Mouse (Mus musculus) ES-Bruce4 (cell line): ENCODE data around the gene Adamts20. TPM values are rescaled to one million over a fixed set of nuclear protein-coding genes. Genes with fewer than 3 reads are reported as not detected.

Experiments
- H3K27ac ChIP-seq: 2 replicates; pipeline ENCODE4 v1.5.1; 2012; ENCODE audit warnings: low read length, inconsistent platforms; ENCODE audit not compliant: insufficient read depth
- H3K27me3 ChIP-seq: 2 replicates; pipeline ENCODE4 v1.6.1; 2012; ENCODE audit warnings: mild to moderate bottlenecking, low read length, inconsistent platforms; ENCODE audit not compliant: control insufficient read depth, poor library complexity, insufficient read depth, severe bottlenecking
- H3K36me3 ChIP-seq: 2 replicates; pipeline ENCODE4 v1.6.1; 2012; ENCODE audit warnings: inconsistent platforms, mild to moderate bottlenecking, low read length, moderate library complexity; ENCODE audit not compliant: control insufficient read depth, poor library complexity, insufficient read depth, severe bottlenecking
- H3K4me1 ChIP-seq: one replicate; pipeline ENCODE4 v1.8.1; 2011; ENCODE audit warnings: low read length; ENCODE audit not compliant: control insufficient read depth, insufficient read depth
- H3K4me3 ChIP-seq: 2 replicates; pipeline ENCODE4 v1.5.1; 2011; ENCODE audit warnings: low read depth, mild to moderate bottlenecking, low read length
- H3K9ac ChIP-seq: 2 replicates; pipeline ENCODE4 v1.6.1; 2012; ENCODE audit warnings: low read depth, mild to moderate bottlenecking, inconsistent platforms; ENCODE audit not compliant: poor library complexity, severe bottlenecking
- H3K9me3 ChIP-seq: replicated peaks from 2 replicates; pipeline ENCODE4 v1.6.1; 2012; ENCODE audit warnings: mild to moderate bottlenecking, low read length, inconsistent platforms; ENCODE audit not compliant: control insufficient read depth, poor library complexity, insufficient read depth, severe bottlenecking
- CTCF ChIP-seq: IDR thresholded peaks from one replicate; pipeline ENCODE4 v1.8.1; 2011; ENCODE audit warnings: low read depth, low read length
- EP300 ChIP-seq: IDR thresholded peaks from 2 replicates; pipeline ENCODE4 v1.6.1; 2011; ENCODE audit warnings: low read depth, low read length; ENCODE audit not compliant: insufficient read depth
- POLR2A ChIP-seq: IDR thresholded peaks from one replicate; pipeline ENCODE4 v1.8.1; 2011; ENCODE audit warnings: low read length; ENCODE audit not compliant: insufficient read depth
- polyA plus RNA-seq: library from polyadenylated mRNA; stranded (reverse); fragments of >200 nt; gene quantifications from 2 replicates; pipeline ENCODE4 v1.2.4, GENCODE M21; 2011; ENCODE audit warnings: low read depth; ENCODE audit not compliant: missing spikeins, insufficient read depth, insufficient read length

Gene Adamts20
- polyA plus RNA-seq, 1 experiment: 0.42 TPM

DNA sequence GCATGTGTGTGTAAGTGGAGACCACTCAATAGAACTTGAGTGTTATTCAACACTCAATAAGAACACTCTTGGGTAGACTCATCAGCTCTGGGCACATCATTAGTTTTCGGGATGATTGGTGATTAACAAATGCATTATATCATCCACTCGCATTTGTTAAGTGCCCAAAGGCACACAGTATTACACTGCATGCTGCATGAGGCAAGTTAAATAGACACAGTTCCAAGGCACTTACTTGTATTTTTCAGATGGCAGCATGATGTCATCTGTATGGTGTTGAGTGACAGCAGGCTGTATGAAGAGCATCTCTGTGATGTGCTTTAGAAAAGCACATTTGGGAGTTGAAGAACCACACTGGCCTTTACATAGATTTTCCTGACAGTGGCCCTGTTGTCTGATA is 17.3 kb upstream of the Adamts20 start:
- Histone ChIP-seq H3K27me3 (no peaks in the 10 kb centered on the region), H3K27ac (no peak overlapping the region), H3K9me3 (peaks cover 7% of the 10 kb centered on the region; the same call in 1 of the 2 replicates), H3K4me3 (no peak overlapping the region), H3K36me3 (no peaks in the 10 kb centered on the region), H3K4me1 (no peaks in the 10 kb centered on the region), H3K9ac (no peak overlapping the region)
- TF ChIP-seq CTCF (no peak), POLR2A (no peak), EP300 (no peak)

DNA sequence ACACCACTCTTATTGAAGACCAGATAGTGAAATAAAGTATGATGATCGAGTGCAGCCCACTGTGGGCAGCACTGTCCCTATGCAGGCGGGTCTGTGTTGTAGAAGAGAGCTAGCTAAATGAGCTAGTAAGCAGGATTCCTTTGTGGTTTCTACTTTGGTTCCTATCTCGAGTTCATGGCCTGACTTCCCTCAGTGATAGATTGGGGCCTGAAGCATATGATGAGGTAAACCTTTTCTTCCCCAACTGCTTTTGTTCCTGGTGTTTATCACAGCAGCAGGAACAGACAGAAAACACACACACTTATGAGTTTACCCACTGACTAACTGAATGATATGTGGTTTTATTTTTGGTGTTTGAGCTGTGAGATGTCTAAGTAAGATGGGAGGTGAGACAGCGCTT is 15.6 kb upstream of the Adamts20 start:
- Histone ChIP-seq H3K9ac (no peak overlapping the region), H3K27ac (no peak overlapping the region), H3K27me3 (no peaks in the 10 kb centered on the region), H3K9me3 (no peaks in the 10 kb centered on the region; the same call in 1 of the 2 replicates), H3K4me3 (no peak overlapping the region), H3K4me1 (no peaks in the 10 kb centered on the region), H3K36me3 (no peaks in the 10 kb centered on the region)
- TF ChIP-seq CTCF (no peak), POLR2A (no peak), EP300 (no peak)

DNA sequence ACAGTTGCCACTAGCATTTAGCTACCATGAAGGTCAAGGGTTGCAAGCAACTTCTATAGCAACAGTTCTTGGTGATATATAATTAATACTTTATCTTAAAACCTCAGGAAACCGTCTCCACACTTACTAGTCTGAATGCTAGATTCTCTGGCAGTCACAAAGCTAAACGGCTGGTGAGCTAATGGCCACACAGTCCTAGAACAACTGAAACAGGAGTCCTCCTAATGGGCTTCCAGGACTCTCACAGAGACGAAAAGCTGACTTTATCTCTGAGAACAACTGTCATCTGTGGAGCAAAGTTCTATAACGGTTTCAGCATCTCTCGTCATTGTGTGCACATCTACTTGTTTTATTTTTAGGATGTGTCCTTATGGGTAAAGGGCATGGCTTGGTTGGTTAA is 15.0 kb upstream of the Adamts20 start:
- no peak for TF ChIP-seq POLR2A
- no peak for TF ChIP-seq CTCF
- H3K9ac ChIP-seq: no peak overlapping the region
- no peak overlapping the region for H3K4me3 ChIP-seq
- H3K4me1 ChIP-seq: no peaks in the 10 kb centered on the region
- no peaks in the 10 kb centered on the region for H3K36me3 ChIP-seq
- H3K27ac ChIP-seq: no peak overlapping the region
- no peaks in the 10 kb centered on the region; the same call in 1 of the 2 replicates for H3K9me3 ChIP-seq
- no peaks in the 10 kb centered on the region for H3K27me3 ChIP-seq

DNA sequence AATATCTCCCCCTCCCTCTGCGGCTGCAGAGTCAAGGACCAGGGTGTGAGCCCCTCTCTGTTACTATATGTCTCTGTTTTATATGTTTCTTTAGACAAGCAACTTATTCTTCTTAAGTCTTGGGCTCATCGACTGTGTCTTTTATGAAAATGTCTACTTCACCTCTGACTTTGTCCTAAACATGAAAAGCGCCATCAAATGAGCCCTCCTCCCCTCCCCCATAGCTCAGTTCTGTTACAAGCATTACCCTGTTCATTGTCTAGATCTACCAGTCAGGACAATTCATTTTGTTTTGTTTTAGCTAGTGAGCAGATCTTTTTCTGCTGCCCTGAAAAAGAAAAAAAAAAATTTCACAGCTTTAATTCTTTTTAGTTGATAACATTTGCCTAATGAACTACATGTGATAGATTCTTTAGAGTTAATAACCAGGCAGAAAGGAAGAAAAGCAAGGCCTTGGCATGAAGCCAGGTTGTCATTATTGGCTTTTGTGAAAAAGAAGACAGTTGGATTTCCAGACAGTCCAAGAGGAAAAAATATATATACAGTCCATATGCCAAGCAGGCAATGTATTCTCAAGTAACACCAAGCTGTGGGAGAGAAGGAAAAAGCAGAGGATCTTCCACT is 14.4 kb upstream of the Adamts20 start:
- TF ChIP-seq EP300 (no peak), POLR2A (no peak), CTCF (no peak)
- Histone ChIP-seq H3K27ac (no peak overlapping the region), H3K9ac (no peak overlapping the region), H3K4me3 (no peak overlapping the region), H3K9me3 (no peaks in the 10 kb centered on the region; the same call in 1 of the 2 replicates), H3K36me3 (no peaks in the 10 kb centered on the region), H3K27me3 (no peaks in the 10 kb centered on the region), H3K4me1 (no peaks in the 10 kb centered on the region)

DNA sequence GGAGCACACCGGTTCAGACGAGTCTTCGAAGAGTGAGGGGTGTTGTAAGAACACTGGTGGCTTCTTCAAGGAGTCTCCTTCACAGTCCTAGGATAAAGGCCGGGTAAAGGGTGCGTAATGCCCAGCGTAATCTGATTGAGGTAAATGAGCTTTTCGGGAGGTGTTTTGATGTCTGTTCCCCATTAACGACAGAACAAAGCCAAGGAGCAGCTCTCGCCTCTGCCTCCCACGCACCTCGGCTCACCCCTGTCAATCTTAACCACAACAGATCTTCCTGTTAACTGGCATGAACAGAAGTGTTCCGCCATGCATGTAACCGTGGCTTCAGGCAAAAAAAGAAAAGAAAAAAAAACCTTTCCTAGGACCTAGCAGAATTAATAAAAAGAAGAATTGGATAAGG is 13.5 kb upstream of the Adamts20 start:
- TF ChIP-seq EP300 (no peak), POLR2A (no peak), CTCF (no peak)
- no peaks in the 10 kb centered on the region; the same call in none of the 2 replicates for H3K9me3 ChIP-seq
- H3K4me3 ChIP-seq: no peak overlapping the region

DNA sequence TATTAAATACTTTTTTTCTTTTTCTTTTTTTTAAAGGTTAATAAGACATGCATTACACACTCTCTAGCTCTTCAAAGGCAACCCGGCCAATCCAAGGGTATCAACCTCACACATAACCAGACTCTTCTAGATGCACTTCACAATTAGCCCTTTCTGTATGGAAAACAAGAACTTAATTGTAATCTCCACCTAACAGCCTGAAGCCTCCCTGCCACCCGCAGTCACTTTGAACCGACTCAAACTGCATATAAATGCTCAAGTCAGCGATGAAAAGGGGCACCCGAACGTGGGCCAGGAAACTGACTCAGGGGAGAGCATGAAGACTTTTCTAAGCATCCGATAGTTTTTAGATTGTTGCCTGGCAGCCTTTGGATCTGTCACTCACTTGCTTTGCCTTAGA is 12.1 kb upstream of the Adamts20 start:
- no peak for TF ChIP-seq CTCF
- no peak for TF ChIP-seq POLR2A
- no peak for TF ChIP-seq EP300
- no peak overlapping the region for H3K27ac ChIP-seq
- H3K9ac ChIP-seq: no peak overlapping the region
- H3K4me3 ChIP-seq: no peak overlapping the region
- no peaks in the 10 kb centered on the region for H3K36me3 ChIP-seq
- H3K27me3 ChIP-seq: no peaks in the 10 kb centered on the region
- no peaks in the 10 kb centered on the region for H3K4me1 ChIP-seq
- no peaks in the 10 kb centered on the region; the same call in none of the 2 replicates for H3K9me3 ChIP-seq

More for the DNA sequence above, 13.5 kb upstream of the Adamts20 start:
- Histone ChIP-seq H3K9ac (no peak overlapping the region), H3K27me3 (no peaks in the 10 kb centered on the region), H3K4me1 (no peaks in the 10 kb centered on the region), H3K27ac (no peak overlapping the region), H3K36me3 (no peaks in the 10 kb centered on the region)
